Mouse (Mus musculus) sigmoid colon, adult 10 weeks (tissue): Measurements from ENCODE around the gene Glyatl3. TPM values are rescaled to one million over a fixed set of nuclear protein-coding genes. Genes with fewer than 3 reads are reported as not detected.

Experiments
- polyA plus RNA-seq: library from polyadenylated mRNA; stranded (reverse); fragments of 350-450 nt; fragmentation: Illumina TruSeq; extraction: RNeasy Lipid Tissue Mini Kit (QIAGEN cat#74804); gene quantifications from one replicate; pipeline ENCODE4 v1.2.3, GENCODE M21; 2014; ENCODE audit warnings: low read depth, low replicate concordance

The Glyatl3 gene
- not detected for polyA plus RNA-seq

DNA sequence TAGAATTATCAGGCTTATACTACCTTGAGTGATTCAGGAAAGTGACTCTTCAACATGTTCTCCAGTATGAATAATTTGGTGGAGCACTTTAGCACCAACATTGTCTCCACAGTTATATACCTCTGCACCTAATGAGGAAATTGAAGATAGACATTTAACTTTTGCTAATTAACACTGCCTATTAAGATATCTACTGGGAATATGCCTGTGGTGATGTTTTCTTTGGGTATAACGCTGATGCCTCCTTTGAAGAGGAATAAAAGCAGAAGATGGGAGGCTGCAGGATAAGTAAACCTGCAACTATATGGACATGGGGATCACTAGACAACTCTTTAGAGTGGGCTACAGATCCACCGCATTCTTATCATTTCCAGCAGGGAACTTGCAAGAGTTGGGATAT lies at the start of gene Glyatl3:
Glyatl3 (minus strand) TSS at position 101 of the 400 bp plus-strand sequence.

DNA sequence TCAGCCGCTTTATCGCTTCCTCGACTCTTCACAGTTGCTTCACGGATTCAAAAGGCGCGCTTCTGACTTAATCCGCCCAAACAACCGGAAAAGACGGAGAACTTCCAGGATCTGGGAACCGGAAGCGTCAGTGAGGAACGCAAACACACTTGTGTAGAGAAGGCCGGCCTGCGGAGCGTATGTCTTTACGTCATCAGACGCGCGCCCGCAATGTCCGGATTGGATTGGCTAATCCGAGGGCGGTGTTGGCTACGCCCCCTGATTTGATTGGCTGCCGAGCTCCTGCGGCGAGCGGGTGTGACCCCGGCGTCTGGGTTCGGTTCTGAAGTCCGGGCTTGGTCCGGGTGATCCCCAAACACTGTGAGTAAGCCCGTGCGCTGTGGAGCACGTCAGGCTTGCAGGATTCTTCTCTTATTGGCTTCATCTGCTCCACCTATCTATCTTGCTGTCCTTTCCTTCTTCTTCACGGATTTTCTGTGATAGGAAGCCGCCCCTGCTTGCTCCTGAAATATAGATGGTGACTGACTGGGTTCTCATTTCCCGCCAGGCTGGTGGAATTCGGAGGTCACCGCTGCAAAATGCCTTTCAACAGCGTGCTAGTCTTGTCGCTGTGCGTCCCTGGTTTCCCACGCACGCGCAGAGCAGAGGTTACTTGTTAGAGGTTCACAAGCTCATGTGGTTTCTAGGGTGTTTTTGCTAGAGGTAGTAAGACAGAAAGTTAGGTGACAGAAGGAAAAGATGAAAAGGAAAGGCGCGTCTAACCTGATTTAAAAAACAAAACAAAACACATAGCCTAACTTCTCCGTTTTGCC lies 20.5 kb upstream of the Glyatl3 start, which contains the start of the genes Mut and Cenpq:
Mut (plus strand) TSS at position 266 of the 812 bp plus-strand sequence.
Cenpq (minus strand) TSS at position 628 of the 812 bp plus-strand sequence.

DNA sequence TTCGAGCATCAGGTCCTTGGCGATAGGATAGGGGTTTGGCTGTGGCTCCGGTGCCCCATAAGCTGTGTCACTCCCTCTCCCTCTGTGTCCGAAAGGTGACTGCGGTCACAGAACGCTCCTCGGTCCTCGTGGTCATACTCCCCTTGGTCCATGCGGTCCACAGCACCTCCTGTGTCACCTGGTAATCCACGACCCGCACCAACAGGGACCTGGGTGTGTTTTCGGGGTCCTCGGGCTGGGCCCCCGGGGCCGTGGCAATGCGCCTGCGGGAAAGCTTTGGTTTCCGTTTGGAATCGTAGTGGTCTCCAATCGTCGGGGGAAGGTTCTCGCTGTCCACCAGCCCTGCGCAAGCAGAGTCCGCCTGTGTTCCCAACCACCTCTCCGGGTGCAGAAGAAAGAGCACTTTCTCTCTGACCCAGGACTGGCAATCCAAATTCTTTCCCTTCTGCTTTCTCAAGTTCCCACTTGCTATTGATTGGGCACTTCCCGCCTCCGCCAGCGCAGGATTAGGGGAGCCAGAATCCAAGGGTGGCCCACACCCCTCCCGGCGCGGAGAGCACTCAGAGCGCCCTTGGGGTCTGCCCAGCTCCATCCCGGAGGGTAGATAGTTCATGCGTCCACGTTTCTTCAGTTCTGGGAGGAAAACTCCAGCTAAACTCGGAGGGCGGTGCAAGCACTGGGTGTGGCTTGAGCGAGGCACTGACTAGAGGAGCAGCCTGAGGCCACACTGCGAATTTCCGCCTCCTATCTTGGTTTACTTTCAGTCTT lies 34.0 kb downstream of the Glyatl3 start, which contains the start of gene 9130008F23Rik:
9130008F23Rik (minus strand) TSS at position 636 of the 768 bp plus-strand sequence.

Other genes with a start within 250 kb of the Glyatl3 start
- gene Esp1, start 187.2 kb downstream of the Glyatl3 start, polyA plus RNA-seq = not detected
- gene Crisp2, start 107.3 kb downstream of the Glyatl3 start, polyA plus RNA-seq = not detected
- not detected for gene Rhag, start 103.2 kb downstream of the Glyatl3 start, polyA plus RNA-seq
- gene 9130008F23Rik, start 33.8 kb downstream of the Glyatl3 start, polyA plus RNA-seq = 22.8 TPM
- gene Mut, start 20.3 kb upstream of the Glyatl3 start, polyA plus RNA-seq = 91.4 TPM
- 27.3 TPM for gene Cenpq, start 20.7 kb upstream of the Glyatl3 start, polyA plus RNA-seq